Mouse (Mus musculus) cerebellum, adult 2 months (tissue): ENCODE data around the gene Stk39.

Experiments used
- CTCF ChIP-seq: fragments of 200-500 bp; IDR thresholded peaks from 2 replicates; pipeline ENCODE4 v1.5.1; 2011; ENCODE audit warnings: low read depth, mild to moderate bottlenecking, control low read depth, low read length, moderate library complexity, borderline replicate concordance; ENCODE audit not compliant: insufficient read depth
- POLR2A ChIP-seq: fragments of 200-500 bp; IDR thresholded peaks from 2 replicates; pipeline ENCODE4 v1.6.1; 2011; ENCODE audit warnings: low read length, control low read depth, borderline replicate concordance; ENCODE audit not compliant: insufficient read depth

DNA sequence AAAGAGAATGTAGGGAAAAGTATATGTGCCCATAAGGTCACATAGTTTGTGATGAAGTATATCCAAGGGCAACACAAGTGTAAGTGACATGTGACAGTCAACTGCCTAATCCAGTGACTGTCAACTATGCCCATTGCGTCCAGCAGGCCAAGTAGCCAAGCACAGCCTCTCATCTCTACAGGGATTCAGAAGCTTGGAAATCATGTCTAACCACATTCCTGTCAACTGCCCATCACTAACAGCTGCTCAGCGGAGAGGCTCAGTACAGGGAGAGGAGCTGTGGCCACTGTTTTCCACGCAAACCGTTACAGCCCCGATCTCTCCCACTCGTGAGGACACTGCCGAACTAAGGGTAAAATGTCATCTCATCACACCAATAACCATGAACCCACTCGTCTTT, 93.7 kb downstream of the Stk39 start:
- no peak for TF ChIP-seq CTCF
- no peak for TF ChIP-seq POLR2A
